Mouse (Mus musculus) mouse trophoblast stem cell (cell line): ENCODE measurements around the gene Esam.

Source experiments
- in situ Hi-C, 2 experiments: fragments of 300-500 bp; cut with MseI, MboI; formaldehyde crosslinking; loops; 2 replicates in 1 of 2; 3 replicates in 1 of 2; pipeline ENCODE4 v1.15.1; 2025

Esam gene

GRCm38 (mm10) chr9:37527396-37528224 is at the start of gene Esam:
Esam (plus strand) TSS chr9:37528078.
- in situ Hi-C loops, result no loop called here

GRCm38 (mm10) chr9:37485146-37485545 is 42.7 kb upstream of the Esam start:
- in situ Hi-C loops, result no loop called here

GRCm38 (mm10) chr9:37488041-37488440 is 39.8 kb upstream of the Esam start:
- in situ Hi-C loops, result no loop called here

- in situ Hi-C loops, result no loop called here
These were observed 39.1 kb upstream of the Esam start, which contains the start of gene Msantd2 for GRCm38 (mm10) chr9:37488611-37489396. Msantd2 (plus strand) TSS chr9:37489319.

- in situ Hi-C loops, result no loop called here
These were observed 38.3 kb upstream of the Esam start for GRCm38 (mm10) chr9:37489446-37490120.

GRCm38 (mm10) chr9:37495761-37496160 is 32.1 kb upstream of the Esam start:
- in situ Hi-C loops, result no loop called here

GRCm38 (mm10) chr9:37496325-37496724 is 31.6 kb upstream of the Esam start:
- in situ Hi-C loops, result no loop called here

- in situ Hi-C loops, result no loop called here
These were observed 27.7 kb upstream of the Esam start for GRCm38 (mm10) chr9:37500201-37500600.

GRCm38 (mm10) chr9:37501170-37501569 is 26.7 kb upstream of the Esam start:
- in situ Hi-C loops, result no loop called here

GRCm38 (mm10) chr9:37504348-37504747 is 23.5 kb upstream of the Esam start:
- in situ Hi-C loops, result no loop called here

- in situ Hi-C loops, result no loop called here
These were observed 21.9 kb upstream of the Esam start for GRCm38 (mm10) chr9:37506023-37506422.

- in situ Hi-C loops, result no loop called here
These were observed 15.8 kb upstream of the Esam start for GRCm38 (mm10) chr9:37512097-37512496.

- in situ Hi-C loops, result no loop called here
These were observed 13.4 kb upstream of the Esam start for GRCm38 (mm10) chr9:37514456-37514855.

- in situ Hi-C loops, result no loop called here
These were observed 10.4 kb upstream of the Esam start for GRCm38 (mm10) chr9:37517467-37517866.

GRCm38 (mm10) chr9:37518991-37519390 is 8.9 kb upstream of the Esam start:
- in situ Hi-C loops, result no loop called here

- in situ Hi-C loops, result no loop called here
These were observed 7.9 kb upstream of the Esam start for GRCm38 (mm10) chr9:37519995-37520394.

- in situ Hi-C loops, result no loop called here
These were observed 2.4 kb upstream of the Esam start for GRCm38 (mm10) chr9:37525461-37525860.

- in situ Hi-C loops, result no loop called here
These were observed 1.2 kb upstream of the Esam start for GRCm38 (mm10) chr9:37526443-37527395.

- in situ Hi-C loops, result no loop called here
These were observed 520 bp downstream of the Esam start for GRCm38 (mm10) chr9:37528225-37528970.
